ENCODE assay signal across 22 mouse cellular contexts in genomic region chr1:25088010-25088719, GRCm38 (mm10).
DNase-seq lines count a peak whose midpoint lies in the region; ATAC-seq lines count a peak whose summit lies in the region.
"Had no signal": no experiment of that assay in that cellular context is flagged by ENCODE, and none has a peak within 500 bp of the region (broad histone marks: within the 10 kb centered on the region; RNA-seq: fewer than 3 reads in every experiment).

No protein-coding gene starts in this region.

- no peak overlapping the region for H3K27ac ChIP-seq in midbrain, embryonic 11.5 days (ENCODE audit: low read depth, low read length)
- no peak overlapping the region for H3K27ac ChIP-seq in midbrain, embryonic 10.5 days (replicated peaks)
- H3K27ac ChIP-seq in hindbrain, embryonic 16.5 days (ENCODE audit: low read depth, low read length), result no peak overlapping the region; the same call in 1 of the 2 replicates
- peak overlapping the region; percentile 35; the same call in 1 of the 2 replicates for H3K27ac ChIP-seq in neural tube, embryonic 13.5 days (replicated peaks)
- H3K27ac ChIP-seq: embryonic facial prominence, embryonic 13.5 days; gastrocnemius, adult 2 months; limb, embryonic 15.5 days had no signal

- H3K36me3 ChIP-seq in midbrain, embryonic 11.5 days (ENCODE audit: control insufficient read depth, insufficient read depth, low read length), result no peaks in the 10 kb centered on the region
- no peaks in the 10 kb centered on the region for H3K36me3 ChIP-seq in midbrain, embryonic 10.5 days
- H3K36me3 ChIP-seq in hindbrain, embryonic 16.5 days (ENCODE audit: control insufficient read depth, insufficient read depth, low read length), result no peaks in the 10 kb centered on the region
- 0 out of 2 replicates have a peak, but pooled peaks cover 4% of the 10 kb centered on the region for H3K36me3 ChIP-seq in neural tube, embryonic 13.5 days
- H3K36me3 ChIP-seq: embryonic facial prominence, embryonic 13.5 days; G1E; limb, embryonic 15.5 days had no signal

- ATAC-seq in midbrain, embryonic 11.5 days (ENCODE audit: low FRiP score), result no peak
- 0 out of 2 replicates have a peak, but pooled peaks have one; percentile 32 for ATAC-seq in hindbrain, embryonic 16.5 days
- no peak for ATAC-seq in neural tube, embryonic 13.5 days (ENCODE audit: low read depth)
- ATAC-seq: CD4-positive, CD25-positive, alpha-beta regulatory T cell, adult 4 months; intestine, postnatal 0 days; liver, postnatal 0 days had no signal

- no peak overlapping the region for H3K4me2 ChIP-seq in midbrain, embryonic 11.5 days
- H3K4me2 ChIP-seq in hindbrain, embryonic 16.5 days (ENCODE audit: low read length), result no peak overlapping the region
- H3K4me2 ChIP-seq in neural tube, embryonic 13.5 days, result no peak overlapping the region
- H3K4me2 ChIP-seq: embryonic facial prominence, embryonic 13.5 days; limb, embryonic 15.5 days had no signal

- no peak overlapping the region for H3K9ac ChIP-seq in midbrain, embryonic 11.5 days (ENCODE audit: low read length)
- H3K9ac ChIP-seq in hindbrain, embryonic 16.5 days (ENCODE audit: low read depth, low read length), result no peak overlapping the region
- H3K9ac ChIP-seq in neural tube, embryonic 13.5 days, result no peak overlapping the region
- H3K9ac ChIP-seq: embryonic facial prominence, embryonic 13.5 days; limb, embryonic 15.5 days; liver, postnatal 0 days had no signal

- peak; percentile 28 for DNase-seq in embryo, embryonic 10 days (ENCODE audit: low spot score)
- DNase-seq in embryo, embryonic 9.5 days (ENCODE audit: extremely low spot score), result no peak
- peak; percentile 82 for DNase-seq in midbrain, embryonic 11.5 days (ENCODE audit: low spot score, missing footprints)
- DNase-seq in midbrain, embryonic 10.5 days (ENCODE audit: low spot score), result no peak
- DNase-seq in adrenal gland, postnatal 25 days, result no peak
- no peak for DNase-seq in cerebellum, adult 9-10 months
- DNase-seq: cerebellum, postnatal 36 days; gastrocnemius, adult 2 months; heart, adult 18-20 months; heart, postnatal 4 days; kidney, postnatal 14 days; layer of hippocampus, adult 9-11 months; liver, postnatal 0 days; right cerebral cortex, adult 18-20 months; thymus, adult 18-20 months had no signal

- H3K4me3 ChIP-seq in midbrain, embryonic 11.5 days (ENCODE audit: low read depth, low read length), result no peak overlapping the region
- no peak overlapping the region for H3K4me3 ChIP-seq in midbrain, embryonic 10.5 days
- no peak overlapping the region for H3K4me3 ChIP-seq in hindbrain, embryonic 16.5 days (ENCODE audit: low read length)
- H3K4me3 ChIP-seq in neural tube, embryonic 13.5 days, result no peak overlapping the region
- H3K4me3 ChIP-seq: embryonic facial prominence, embryonic 13.5 days; gastrocnemius, adult 2 months; limb, embryonic 15.5 days had no signal

- H3K9me3 ChIP-seq in midbrain, embryonic 11.5 days (ENCODE audit: control insufficient read depth, low read length), result no peaks in the 10 kb centered on the region
- H3K9me3 ChIP-seq in midbrain, embryonic 10.5 days (replicated peaks), result no peaks in the 10 kb centered on the region
- H3K9me3 ChIP-seq in hindbrain, embryonic 16.5 days (ENCODE audit: control insufficient read depth, low read length), result no peaks in the 10 kb centered on the region
- H3K9me3 ChIP-seq in neural tube, embryonic 13.5 days, result no peaks in the 10 kb centered on the region
- H3K9me3 ChIP-seq: embryonic facial prominence, embryonic 13.5 days; limb, embryonic 15.5 days had no signal

- no peaks in the 10 kb centered on the region for H3K27me3 ChIP-seq in midbrain, embryonic 11.5 days (ENCODE audit: control insufficient read depth, insufficient read depth, low read length)
- H3K27me3 ChIP-seq in midbrain, embryonic 10.5 days (ENCODE audit: low read depth, poor library complexity, severe bottlenecking), result no peaks in the 10 kb centered on the region
- no peaks in the 10 kb centered on the region for H3K27me3 ChIP-seq in hindbrain, embryonic 16.5 days (replicated peaks; ENCODE audit: control insufficient read depth, insufficient read depth, low read length)
- no peaks in the 10 kb centered on the region for H3K27me3 ChIP-seq in neural tube, embryonic 13.5 days
- H3K27me3 ChIP-seq: embryonic facial prominence, embryonic 13.5 days; limb, embryonic 15.5 days had no signal

- 10% methylated on average over 5 of the region's 5 CpGs for WGBS in midbrain, embryonic 11.5 days
- WGBS in midbrain, embryonic 10.5 days, result 19% methylated on average over 5 of the region's 5 CpGs
- 22% methylated on average over 5 of the region's 5 CpGs for WGBS in hindbrain, embryonic 16.5 days
- 6% methylated on average over 5 of the region's 5 CpGs for WGBS in neural tube, embryonic 13.5 days

- peaks cover 7% of the 10 kb centered on the region for H3K4me1 ChIP-seq in midbrain, embryonic 11.5 days (ENCODE audit: control insufficient read depth, insufficient read depth, low read length)
- peaks cover 22% of the 10 kb centered on the region for H3K4me1 ChIP-seq in midbrain, embryonic 10.5 days
- peaks cover 10% of the 10 kb centered on the region for H3K4me1 ChIP-seq in hindbrain, embryonic 16.5 days (ENCODE audit: control insufficient read depth, insufficient read depth, low read depth, low read length)
- peaks cover 26% of the 10 kb centered on the region for H3K4me1 ChIP-seq in neural tube, embryonic 13.5 days (replicated peaks)

Comparison
In these comparisons a context has a peak if more than half of its experiments do, and no peak if none do; other contexts are left out.
1. DNase-seq: peak in embryo, embryonic 10 days (single experiment) and midbrain, embryonic 11.5 days (single experiment); none in embryo, embryonic 9.5 days (single experiment), midbrain, embryonic 10.5 days (single experiment), adrenal gland, postnatal 25 days (single experiment) and cerebellum, adult 9-10 months (single experiment).